ENCODE assay signal across 9 mouse cellular contexts in the genomic region with DNA sequence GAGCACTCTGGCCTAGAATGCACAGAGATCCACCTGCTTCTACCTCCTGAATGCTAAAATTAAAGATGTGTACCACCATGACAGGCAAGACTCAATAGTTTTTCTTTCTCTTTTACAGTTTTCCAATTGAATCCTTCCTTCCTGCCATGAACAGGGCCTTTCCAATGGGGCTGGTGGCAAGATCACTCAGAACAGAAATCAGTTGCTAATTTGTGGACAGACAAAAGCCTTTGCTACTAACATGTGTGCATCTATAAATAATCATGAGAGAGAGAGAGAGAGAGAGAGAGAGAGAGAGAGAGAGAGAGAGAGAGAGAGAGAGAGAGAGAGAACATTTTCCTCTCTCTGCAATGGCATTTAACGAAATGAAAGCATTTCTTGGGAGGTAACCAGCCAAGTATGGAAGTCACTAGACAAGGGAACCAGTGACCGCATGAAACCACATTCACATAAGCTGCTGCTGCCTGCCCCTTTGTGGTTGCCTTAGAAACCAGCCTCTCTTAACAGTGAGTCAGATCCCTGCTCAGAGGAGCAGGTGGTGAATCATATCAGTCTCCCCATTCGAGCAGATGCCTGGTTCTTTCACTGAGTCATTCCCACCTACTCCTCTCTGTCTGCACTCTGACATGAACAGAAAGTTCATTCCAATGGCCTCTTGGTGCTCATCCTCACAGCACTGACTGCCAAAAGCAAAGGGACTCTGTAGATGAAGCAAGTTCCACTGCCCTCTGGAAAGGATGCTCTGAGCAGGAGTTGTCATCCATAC.
DNase-seq lines count a peak whose midpoint lies in the region; ATAC-seq lines count a peak whose summit lies in the region.
"Had no signal": no experiment of that assay in that cellular context is flagged by ENCODE, and none has a peak within 500 bp of the region (broad histone marks: within the 10 kb centered on the region; RNA-seq: fewer than 3 reads in every experiment).

No protein-coding gene starts in this region.

- peak; percentile 72; the same call in 1 of the 2 replicates for ATAC-seq in embryonic facial prominence, embryonic 11.5 days (replicated peaks; ENCODE audit: insufficient number of reproducible peaks, low FRiP score, low TSS enrichment, low read depth)
- ATAC-seq in hindbrain, embryonic 13.5 days (ENCODE audit: low FRiP score), result peak; percentile 94
- no peak for ATAC-seq in megakaryocyte, adult 5-6 weeks (ENCODE audit: poor library complexity, severe bottlenecking)

- no peak overlapping the region for H3K27ac ChIP-seq in embryonic facial prominence, embryonic 11.5 days (replicated peaks; ENCODE audit: low read depth, low read length)
- H3K27ac ChIP-seq in embryonic facial prominence, embryonic 10.5 days (replicated peaks), result no peak overlapping the region
- peak overlapping the region; percentile 32 for H3K27ac ChIP-seq in hindbrain, embryonic 13.5 days

- H3K4me3 ChIP-seq in embryonic facial prominence, embryonic 11.5 days (ENCODE audit: low read depth, low read length), result no peak overlapping the region
- no peak overlapping the region for H3K4me3 ChIP-seq in embryonic facial prominence, embryonic 10.5 days
- no peak overlapping the region for H3K4me3 ChIP-seq in hindbrain, embryonic 13.5 days

- DNase-seq in embryonic facial prominence, embryonic 11.5 days (ENCODE audit: low spot score), result peak; percentile 9
- no peak for DNase-seq in embryonic facial prominence, embryonic 10.5 days (ENCODE audit: low spot score)
- DNase-seq in cerebellum, postnatal 14 days, result peak; percentile 65 to 71
- peak; percentile 51 for DNase-seq in left cerebral cortex, postnatal 4 days
- peak; percentile 19 for DNase-seq in right cerebral cortex, postnatal 4 days
- DNase-seq in gastrocnemius, postnatal 4 days (ENCODE audit: low spot score in 2 of 2), result no peak
- DNase-seq: lung, embryonic 14.5 days had no signal

- H3K9me3 ChIP-seq in embryonic facial prominence, embryonic 11.5 days (replicated peaks; ENCODE audit: control insufficient read depth, low read length), result no peaks in the 10 kb centered on the region
- no peaks in the 10 kb centered on the region for H3K9me3 ChIP-seq in embryonic facial prominence, embryonic 10.5 days
- H3K9me3 ChIP-seq in hindbrain, embryonic 13.5 days, result no peaks in the 10 kb centered on the region

- intact Hi-C loops in left cerebral cortex, postnatal 4 days (cut with DNase I), result no loop called here

- WGBS in embryonic facial prominence, embryonic 11.5 days, result 57% methylated on average over 3 of the region's 3 CpGs
- WGBS in embryonic facial prominence, embryonic 10.5 days, result 76% methylated on average over 3 of the region's 3 CpGs
- WGBS in hindbrain, embryonic 13.5 days, result 15% methylated on average over 3 of the region's 3 CpGs

- no peaks in the 10 kb centered on the region for H3K4me1 ChIP-seq in embryonic facial prominence, embryonic 11.5 days (ENCODE audit: control insufficient read depth, insufficient read depth, low read length)
- H3K4me1 ChIP-seq in embryonic facial prominence, embryonic 10.5 days, result no peaks in the 10 kb centered on the region
- peaks cover 20% of the 10 kb centered on the region for H3K4me1 ChIP-seq in hindbrain, embryonic 13.5 days (replicated peaks)

- H3K36me3 ChIP-seq in embryonic facial prominence, embryonic 11.5 days (replicated peaks; ENCODE audit: control insufficient read depth, insufficient read depth, low read depth, low read length), result no peaks in the 10 kb centered on the region
- H3K36me3 ChIP-seq in embryonic facial prominence, embryonic 10.5 days (replicated peaks), result no peaks in the 10 kb centered on the region
- H3K36me3 ChIP-seq in hindbrain, embryonic 13.5 days, result no peaks in the 10 kb centered on the region

- H3K4me2 ChIP-seq in embryonic facial prominence, embryonic 11.5 days (ENCODE audit: low read depth, low read length), result no peak overlapping the region
- H3K4me2 ChIP-seq in hindbrain, embryonic 13.5 days, result no peak overlapping the region
- H3K4me2 ChIP-seq: lung, embryonic 14.5 days had no signal

- H3K27me3 ChIP-seq in embryonic facial prominence, embryonic 11.5 days (ENCODE audit: control insufficient read depth, insufficient read depth, low read length), result no peaks in the 10 kb centered on the region
- H3K27me3 ChIP-seq in embryonic facial prominence, embryonic 10.5 days (replicated peaks; ENCODE audit: low read depth, poor library complexity, severe bottlenecking), result no peaks in the 10 kb centered on the region
- H3K27me3 ChIP-seq in hindbrain, embryonic 13.5 days, result no peaks in the 10 kb centered on the region

- no peak overlapping the region for H3K9ac ChIP-seq in embryonic facial prominence, embryonic 11.5 days (replicated peaks; ENCODE audit: low read length)
- no peak overlapping the region for H3K9ac ChIP-seq in hindbrain, embryonic 13.5 days
- H3K9ac ChIP-seq: lung, embryonic 14.5 days had no signal

Comparison
In these comparisons a context has a peak if more than half of its experiments do, and no peak if none do; other contexts are left out.
1. DNase-seq: peak in embryonic facial prominence, embryonic 11.5 days (single experiment), cerebellum, postnatal 14 days (2 of 2), left cerebral cortex, postnatal 4 days (single experiment) and right cerebral cortex, postnatal 4 days (single experiment); none in embryonic facial prominence, embryonic 10.5 days (single experiment) and gastrocnemius, postnatal 4 days (0 of 2).